Mouse (Mus musculus) kidney, adult 2 months (tissue): Measurements from ENCODE around the gene Sgk2.

Experiments used
- CTCF ChIP-seq: fragments of 200-500 bp; conservative IDR thresholded peaks from 2 replicates; pipeline ENCODE4 v1.5.1; 2011; ENCODE audit warnings: low read depth, mild to moderate bottlenecking, control low read depth, low read length, moderate library complexity, mixed read lengths; ENCODE audit not compliant: insufficient read depth, insufficient read length
- POLR2A ChIP-seq: fragments of 200-500 bp; IDR thresholded peaks from one replicate; pipeline ENCODE4 v1.6.1; 2011; ENCODE audit warnings: low read depth, low read length, control low read depth

GRCm38 (mm10) chr2:163031757-163032156 lies 44.6 kb downstream of the Sgk2 start:
- TF ChIP-seq CTCF (no peak), POLR2A (no peak)
